Comparison of ENCODE assay signal across 22 mouse cellular contexts in the genomic region with DNA sequence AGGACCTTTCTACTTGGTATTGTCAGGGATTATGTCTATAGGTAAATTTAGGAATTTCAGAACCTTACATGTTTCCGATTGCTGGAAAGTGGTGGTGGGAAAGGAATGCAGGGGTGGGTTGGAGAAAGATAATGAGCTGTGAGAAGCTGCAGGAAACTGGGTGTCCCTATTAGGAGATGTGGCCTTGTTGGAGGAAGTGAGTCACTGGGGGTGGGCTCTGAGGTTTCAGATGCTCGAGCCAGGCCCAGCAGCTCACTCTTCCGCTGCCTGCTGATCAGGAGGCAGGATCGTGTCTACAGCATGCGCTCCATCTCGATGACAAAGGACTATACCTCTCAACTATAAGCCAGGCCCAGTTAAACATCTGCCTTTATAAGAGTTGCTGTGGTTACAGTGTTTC.
"Had no signal": no experiment of that assay in that cellular context is flagged by ENCODE, and none has a peak within 500 bp of the region (broad histone marks: within the 10 kb centered on the region; RNA-seq: fewer than 3 reads in every experiment).

No protein-coding gene starts in this region.

- H3K27ac ChIP-seq: kidney, postnatal 0 days; limb, embryonic 12.5 days; limb, embryonic 15.5 days; liver, embryonic 14.5 days; macrophage; midbrain, embryonic 12.5 days; midbrain, embryonic 15.5 days; neural tube, embryonic 13.5 days; stomach, embryonic 15.5 days had no signal

- H3K4me2 ChIP-seq: limb, embryonic 12.5 days; limb, embryonic 15.5 days; liver, embryonic 11.5 days; lung, embryonic 14.5 days; midbrain, embryonic 12.5 days; midbrain, embryonic 15.5 days; neural tube, embryonic 13.5 days; stomach, embryonic 15.5 days had no signal

- ATAC-seq: liver, postnatal 0 days; lung, postnatal 0 days; midbrain, embryonic 15.5 days had no signal

- H3K27me3 ChIP-seq: limb, embryonic 12.5 days; limb, embryonic 15.5 days; midbrain, embryonic 12.5 days; midbrain, embryonic 15.5 days; neural tube, embryonic 13.5 days; stomach, embryonic 15.5 days had no signal

- H3K9me3 ChIP-seq: limb, embryonic 12.5 days; limb, embryonic 15.5 days; midbrain, embryonic 12.5 days; midbrain, embryonic 15.5 days; neural tube, embryonic 13.5 days; stomach, embryonic 15.5 days had no signal

- H3K9ac ChIP-seq: limb, embryonic 12.5 days; limb, embryonic 15.5 days; liver, embryonic 14.5 days; liver, postnatal 0 days; lung, embryonic 14.5 days; midbrain, embryonic 12.5 days; midbrain, embryonic 15.5 days; neural tube, embryonic 13.5 days; stomach, embryonic 15.5 days had no signal

- DNase-seq: kidney, adult 2 months; kidney, postnatal 25 days; left cerebral cortex, postnatal 4 days; liver, postnatal 0 days; lung, embryonic 14.5 days; retina, postnatal 1 day; right cerebral cortex, postnatal 25 days; spleen, adult 18-20 months; thymus, adult 18-20 months; thymus, postnatal 14 days; thymus, postnatal 4 days had no signal

- H3K4me1 ChIP-seq: limb, embryonic 15.5 days; midbrain, embryonic 12.5 days; midbrain, embryonic 15.5 days; neural tube, embryonic 13.5 days; stomach, embryonic 15.5 days had no signal

- H3K4me3 ChIP-seq: limb, embryonic 12.5 days; limb, embryonic 15.5 days; midbrain, embryonic 12.5 days; midbrain, embryonic 15.5 days; neural tube, embryonic 13.5 days; stomach, embryonic 15.5 days had no signal
